Comparison of ENCODE assay signal across 15 mouse cellular contexts in the genomic region with DNA sequence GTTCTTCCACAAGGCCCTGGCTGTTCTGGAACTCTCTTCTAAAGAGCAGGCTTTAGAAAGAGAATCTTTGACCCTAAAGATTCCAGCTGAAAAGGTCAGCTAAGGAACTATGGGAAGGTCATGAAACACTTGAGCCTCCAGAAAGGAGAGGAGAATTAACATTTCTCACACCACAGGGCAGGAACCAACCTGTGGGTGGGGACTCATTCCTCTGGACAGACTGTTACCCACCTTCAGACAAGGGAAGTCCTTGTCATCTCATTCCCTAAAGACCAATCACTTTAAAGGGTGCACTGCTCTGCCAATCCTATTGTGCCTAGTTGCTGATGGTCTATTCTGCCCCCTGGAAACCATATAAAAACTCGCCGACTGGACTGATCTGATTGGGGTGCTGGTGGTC.
"Had no signal": no experiment of that assay in that cellular context is flagged by ENCODE, and none has a peak within 500 bp of the region (broad histone marks: within the 10 kb centered on the region; RNA-seq: fewer than 3 reads in every experiment).

No protein-coding gene starts in this region.

- H3K27me3 ChIP-seq: liver, embryonic 15.5 days; neural tube, embryonic 13.5 days; stomach, embryonic 15.5 days had no signal

- H3K27ac ChIP-seq: kidney, postnatal 0 days; limb, embryonic 10.5 days; liver, embryonic 15.5 days; neural tube, embryonic 13.5 days; stomach, embryonic 15.5 days had no signal

- H3K36me3 ChIP-seq: limb, embryonic 10.5 days; liver, embryonic 15.5 days; neural tube, embryonic 13.5 days; stomach, embryonic 15.5 days had no signal

- H3K4me1 ChIP-seq: liver, embryonic 15.5 days had no signal

- H3K9ac ChIP-seq: liver, embryonic 15.5 days; neural tube, embryonic 13.5 days; stomach, embryonic 15.5 days had no signal

- H3K4me3 ChIP-seq: limb, embryonic 10.5 days; liver, embryonic 15.5 days; neural tube, embryonic 13.5 days; stomach, embryonic 15.5 days had no signal

- H3K4me2 ChIP-seq: liver, embryonic 11.5 days; liver, embryonic 15.5 days; midbrain, embryonic 11.5 days; neural tube, embryonic 13.5 days; stomach, embryonic 15.5 days had no signal

- H3K9me3 ChIP-seq: limb, embryonic 10.5 days; liver, embryonic 15.5 days; neural tube, embryonic 13.5 days; stomach, embryonic 15.5 days had no signal

- ATAC-seq: lung, postnatal 0 days; midbrain, embryonic 16.5 days had no signal

- DNase-seq: kidney, adult 9 months; kidney, postnatal 36 days; lung, adult 2 months; lung, postnatal 36 days; right cerebral cortex, postnatal 14 days; thymus, postnatal 36 days had no signal
